24 mouse cellular contexts compared by ENCODE assay signal in genomic region chr5:151642867-151643266, GRCm38 (mm10). TPM values are rescaled to one million over a fixed set of nuclear protein-coding genes. Genes with fewer than 3 reads are reported as not detected.
DNase-seq lines count a peak whose midpoint lies in the region; ATAC-seq and TF ChIP-seq lines count a peak whose summit lies in the region.
"Had no signal": no experiment of that assay in that cellular context is flagged by ENCODE, and none has a peak within 500 bp of the region (broad histone marks: within the 10 kb centered on the region; RNA-seq: fewer than 3 reads in every experiment).

No protein-coding gene starts in this region.

- no peaks in the 10 kb centered on the region for H3K79me2 ChIP-seq in MEL (ENCODE audit: control insufficient read depth, insufficient read depth, low read length, poor library complexity)

- peak; percentile 63 to 64 for DNase-seq in spleen, postnatal 36 days (ENCODE audit: low spot score in 2 of 2)
- no peak for DNase-seq in spleen, postnatal 4 days (ENCODE audit: low spot score in 2 of 2)
- DNase-seq in MEL (ENCODE audit: low read depth, low spot score): peak; percentile 29
- DNase-seq in hindbrain, postnatal 0 days (ENCODE audit: low spot score): no peak
- DNase-seq in embryo, embryonic 9.5 days (ENCODE audit: extremely low spot score): no peak
- DNase-seq: adrenal gland, adult 2 months; adrenal gland, postnatal 25 days; cerebellum, adult 2 months; cerebellum, postnatal 14 days; gastrocnemius, postnatal 10 days; heart, adult 2 months; heart, postnatal 36 days had no signal

- no peak for TF ChIP-seq RAD21 in MEL (IDR thresholded peaks at IDR 0.05; ENCODE audit: low read depth, low read length)

- H3K9me3 ChIP-seq in MEL (replicated peaks; ENCODE audit: insufficient read depth, low read length): no peaks in the 10 kb centered on the region
- no peaks in the 10 kb centered on the region for H3K9me3 ChIP-seq in heart, embryonic 12.5 days (replicated peaks)
- no peaks in the 10 kb centered on the region for H3K9me3 ChIP-seq in hindbrain, postnatal 0 days (ENCODE audit: low read length)
- H3K9me3 ChIP-seq: embryonic facial prominence, embryonic 13.5 days; forebrain, embryonic 12.5 days; hindbrain, embryonic 12.5 days had no signal

- no peak for TF ChIP-seq CTCF in MEL (IDR thresholded peaks at IDR 0.05 in 2 of 3, conservative IDR thresholded peaks at IDR 0.05 in 1 of 3; ENCODE audit: control insufficient read depth in 1 of 3, insufficient read depth in 1 of 3, low read depth in 2 of 3, low read length in 3 of 3, poor library complexity in 1 of 3, severe bottlenecking in 1 of 3)
- no peak for TF ChIP-seq CTCF in hindbrain, postnatal 0 days (IDR thresholded peaks at IDR 0.05; ENCODE audit: low read depth)

- no peak for TF ChIP-seq POLR2A in MEL (IDR thresholded peaks at IDR 0.05; ENCODE audit: control insufficient read depth in 1 of 2, insufficient read depth in 1 of 2, low read depth in 1 of 2, low read length in 2 of 2, poor library complexity in 1 of 2)

- no peak overlapping the region for H3K27ac ChIP-seq in MEL (ENCODE audit: control insufficient read depth, low read depth, low read length)
- no peak overlapping the region for H3K27ac ChIP-seq in heart, embryonic 12.5 days (ENCODE audit: poor library complexity, severe bottlenecking)
- H3K27ac ChIP-seq in hindbrain, postnatal 0 days: no peak overlapping the region
- H3K27ac ChIP-seq: embryonic facial prominence, embryonic 13.5 days; forebrain, embryonic 12.5 days; heart, adult 2 months; heart, embryonic 13.5 days; hindbrain, embryonic 12.5 days had no signal

- H3K36me3 ChIP-seq in MEL (ENCODE audit: control insufficient read depth in 1 of 2, insufficient read depth in 2 of 2, low read length in 2 of 2): peaks cover 0 to 16% of the 10 kb centered on the region in 2 experiments; a peak in 3 of 4 replicates
- peaks cover 75% of the 10 kb centered on the region for H3K36me3 ChIP-seq in heart, embryonic 12.5 days
- H3K36me3 ChIP-seq in hindbrain, postnatal 0 days (ENCODE audit: insufficient read depth, low read length): peaks cover 60% of the 10 kb centered on the region

- H3K27me3 ChIP-seq in MEL (ENCODE audit: control insufficient read depth in 1 of 2, insufficient read depth in 2 of 2, low read length in 2 of 2): no peaks in the 10 kb centered on the region
- H3K27me3 ChIP-seq in heart, embryonic 12.5 days (replicated peaks): no peaks in the 10 kb centered on the region
- H3K27me3 ChIP-seq in hindbrain, postnatal 0 days (ENCODE audit: insufficient read depth, low read length): no peaks in the 10 kb centered on the region
- H3K27me3 ChIP-seq: embryonic facial prominence, embryonic 13.5 days; forebrain, embryonic 12.5 days; heart, embryonic 13.5 days; hindbrain, embryonic 12.5 days had no signal

- no peak for TF ChIP-seq EP300 in MEL (IDR thresholded peaks at IDR 0.05; ENCODE audit: low read depth in 1 of 2, low read length in 2 of 2)

- peak; percentile 62 for ATAC-seq in megakaryocyte, adult 5-6 weeks (ENCODE audit: poor library complexity, severe bottlenecking)
- no peak for ATAC-seq in heart, embryonic 12.5 days (ENCODE audit: insufficient number of reproducible peaks, low FRiP score)
- no peak for ATAC-seq in hindbrain, postnatal 0 days
- ATAC-seq: forebrain, embryonic 16.5 days; hindbrain, embryonic 16.5 days had no signal

- no peak overlapping the region for H3K4me3 ChIP-seq in MEL (ENCODE audit: control insufficient read depth in 1 of 2, insufficient read depth in 1 of 2, low read depth in 2 of 2, low read length in 2 of 2)
- H3K4me3 ChIP-seq in heart, embryonic 12.5 days: no peak overlapping the region
- no peak overlapping the region for H3K4me3 ChIP-seq in hindbrain, postnatal 0 days (ENCODE audit: low read length)
- H3K4me3 ChIP-seq: embryonic facial prominence, embryonic 13.5 days; forebrain, embryonic 12.5 days; heart, adult 2 months; heart, embryonic 13.5 days; hindbrain, embryonic 12.5 days had no signal

- H3K4me1 ChIP-seq in MEL (ENCODE audit: control insufficient read depth in 1 of 2, insufficient read depth in 2 of 2, low read length in 2 of 2): no peaks in the 10 kb centered on the region
- H3K4me1 ChIP-seq in heart, embryonic 12.5 days (replicated peaks): no peaks in the 10 kb centered on the region
- no peaks in the 10 kb centered on the region for H3K4me1 ChIP-seq in hindbrain, postnatal 0 days (ENCODE audit: insufficient read depth, low read length)
- H3K4me1 ChIP-seq: embryonic facial prominence, embryonic 13.5 days; forebrain, embryonic 12.5 days; heart, embryonic 13.5 days; hindbrain, embryonic 12.5 days had no signal

- WGBS in heart, embryonic 12.5 days: 89% methylated on average over 5 of the region's 5 CpGs
- WGBS in hindbrain, postnatal 0 days: 92% methylated on average over 5 of the region's 5 CpGs

- H3K9ac ChIP-seq in MEL (ENCODE audit: control insufficient read depth, low read depth, low read length, poor library complexity, severe bottlenecking): no peak overlapping the region
- no peak overlapping the region for H3K9ac ChIP-seq in heart, embryonic 12.5 days
- no peak overlapping the region for H3K9ac ChIP-seq in hindbrain, postnatal 0 days (replicated peaks; ENCODE audit: low read length)
- H3K9ac ChIP-seq: embryonic facial prominence, embryonic 13.5 days; forebrain, embryonic 12.5 days; heart, embryonic 13.5 days; hindbrain, embryonic 12.5 days had no signal

- no peak overlapping the region for H3K4me2 ChIP-seq in heart, embryonic 12.5 days
- H3K4me2 ChIP-seq in hindbrain, postnatal 0 days (ENCODE audit: low read depth, low read length): no peak overlapping the region
- H3K4me2 ChIP-seq: embryonic facial prominence, embryonic 13.5 days; forebrain, embryonic 12.5 days; heart, embryonic 13.5 days; hindbrain, embryonic 12.5 days had no signal

TF ChIP-seq in MEL, 35 proteins besides CTCF, POLR2A, EP300 and RAD21:
- TF ChIP-seq TAL1 (IDR thresholded peaks at IDR 0.05; ENCODE audit: low read length) (no peak), POLR2AphosphoS5 (IDR thresholded peaks at IDR 0.05; ENCODE audit: borderline replicate concordance, low read depth, low read length) (no peak), E2F4 (IDR thresholded peaks at IDR 0.05; ENCODE audit: borderline replicate concordance, low read depth, low read length) (no peak), MYC (IDR thresholded peaks at IDR 0.05; ENCODE audit: low read depth, low read length) (no peak), MXI1 (IDR thresholded peaks at IDR 0.05; ENCODE audit: low read depth, low read length) (no peak), RCOR1 (IDR thresholded peaks at IDR 0.05; ENCODE audit: low read depth, low read length) (no peak), KAT2A (conservative IDR thresholded peaks at IDR 0.05; ENCODE audit: low read depth, low read length) (no peak)

RNA-seq across cellular contexts. Expression of gene Rfc3, which starts 8.2 kb away (rescaled TPM):
- total RNA-seq in MEL (2012; rRNA removed): 112 and 118 TPM in 2 replicates
- polyA plus RNA-seq in MEL (2012; ENCODE audit: insufficient read depth in 1 of 2, insufficient read length in 2 of 2, low read depth in 1 of 2, low replicate concordance in 2 of 2, missing spikeins in 1 of 2): 100 to 1,000 TPM; 105 to 211 TPM
- 51.6 and 65.9 TPM in 2 replicates for total RNA-seq in megakaryocyte, adult 5-6 weeks (2015)
- 33.9 and 40.2 TPM in 2 replicates for total RNA-seq in megakaryocyte, adult 5-6 weeks (2017)
- polyA plus RNA-seq in heart, embryonic 12.5 days (2016; fragmentation: Nextera tagmentation; extraction: Ambion mirVana): 57.0 and 59.4 TPM in 2 replicates
- total RNA-seq in hindbrain, postnatal 0 days (2014; rRNA removed): 25.8 and 38.5 TPM in 2 replicates
- polyA plus RNA-seq in hindbrain, postnatal 0 days (2015; fragmentation: Nextera tagmentation; extraction: Ambion mirVana): 63.4 and 63.9 TPM in 2 replicates

RNA-seq across cellular contexts. Expression of gene Vmn2r18, which starts 37.0 kb away (rescaled TPM):
- 0.04 TPM in 1 of 2 replicates, not detected in the other for total RNA-seq in MEL (2012; rRNA removed)
- under 1 TPM in 1 of 2 experiments, not detected in 1; 0.04 TPM for polyA plus RNA-seq in MEL (2012; ENCODE audit: insufficient read depth in 1 of 2, insufficient read length in 2 of 2, low read depth in 1 of 2, low replicate concordance in 2 of 2, missing spikeins in 1 of 2)
- total RNA-seq in megakaryocyte, adult 5-6 weeks (2015): not detected in 2 replicates
- total RNA-seq in megakaryocyte, adult 5-6 weeks (2017): not detected in 2 replicates
- polyA plus RNA-seq in heart, embryonic 12.5 days (2016; fragmentation: Nextera tagmentation; extraction: Ambion mirVana): not detected in 2 replicates
- not detected in 2 replicates for total RNA-seq in hindbrain, postnatal 0 days (2014; rRNA removed)
- polyA plus RNA-seq in hindbrain, postnatal 0 days (2015; fragmentation: Nextera tagmentation; extraction: Ambion mirVana): 0.06 TPM in 1 of 2 replicates, not detected in the other
- total RNA-seq: adrenal gland, adult 2 months; adrenal gland, postnatal 25 days; gastrocnemius, postnatal 10 days; gastrocnemius, postnatal 4 days; heart, adult 2 months; heart, postnatal 36 days had no signal
- polyA plus RNA-seq: adrenal gland, adult 2 months; cerebellum, adult 2 months; cortical plate, adult 2 months; embryonic facial prominence, embryonic 13.5 days; forebrain, embryonic 16.5 days; heart, adult 2 months; heart, embryonic 13.5 days; heart, postnatal 0 days; intestine, embryonic 14.5 days had no signal

Comparison
In these comparisons a context has a peak if more than half of its experiments do, and no peak if none do; other contexts are left out.
1. DNase-seq: peak in spleen, postnatal 36 days (2 of 2) and MEL (single experiment); none in spleen, postnatal 4 days (0 of 2), hindbrain, postnatal 0 days (single experiment) and embryo, embryonic 9.5 days (single experiment).